ENCODE assay signal across 23 mouse cellular contexts in genomic region chr6:120241453-120241852, GRCm38 (mm10). TPM values are rescaled to one million over a fixed set of nuclear protein-coding genes. Genes with fewer than 3 reads are reported as not detected.
DNase-seq lines count a peak whose midpoint lies in the region; TF ChIP-seq lines count a peak whose summit lies in the region.
"Had no signal": no experiment of that assay in that cellular context is flagged by ENCODE, and none has a peak within 500 bp of the region (broad histone marks: within the 10 kb centered on the region; RNA-seq: fewer than 3 reads in every experiment).

No protein-coding gene starts in this region.

- H3K27me3 ChIP-seq in kidney, adult 2 months (replicated peaks; ENCODE audit: control insufficient read depth, insufficient read depth, low read length): no peaks in the 10 kb centered on the region
- no peaks in the 10 kb centered on the region for H3K27me3 ChIP-seq in thymus, adult 2 months (ENCODE audit: control insufficient read depth, insufficient read depth, low read length)
- H3K27me3 ChIP-seq: embryonic facial prominence, embryonic 13.5 days; embryonic facial prominence, embryonic 15.5 days; forebrain, embryonic 12.5 days had no signal

- peak overlapping the region; percentile 64; the same call in 1 of the 2 replicates for H3K27ac ChIP-seq in kidney, adult 2 months (ENCODE audit: insufficient read depth, low read depth, low read length)
- no peak overlapping the region for H3K27ac ChIP-seq in thymus, adult 2 months (ENCODE audit: control insufficient read depth, insufficient read depth, low read length)
- H3K27ac ChIP-seq: embryonic facial prominence, embryonic 13.5 days; embryonic facial prominence, embryonic 15.5 days; forebrain, embryonic 10.5 days; forebrain, embryonic 12.5 days had no signal

- H3K4me3 ChIP-seq in kidney, adult 2 months (ENCODE audit: insufficient read depth, low read depth, low read length): no peak overlapping the region
- H3K4me3 ChIP-seq in thymus, adult 2 months (ENCODE audit: control insufficient read depth, insufficient read depth, low read length): no peak overlapping the region
- H3K4me3 ChIP-seq: embryonic facial prominence, embryonic 13.5 days; embryonic facial prominence, embryonic 15.5 days; erythroblast, embryonic 14.5 days; forebrain, embryonic 10.5 days; forebrain, embryonic 12.5 days had no signal

- peak; percentile 35 for DNase-seq in adrenal gland, postnatal 14 days
- DNase-seq in adrenal gland, adult 18-20 months (ENCODE audit: low spot score in 2 of 2): no peak
- DNase-seq in kidney, adult 2 months: no peak
- DNase-seq in kidney, adult 8-10 months: no peak
- no peak for DNase-seq in thymus, adult 2 months
- DNase-seq: adrenal gland, adult 2 months; adrenal gland, postnatal 25 days; cerebellum, adult 11 months; cerebellum, adult 18-20 months; cerebellum, adult 8-10 months; cerebellum, adult 9-11 months; cerebellum, postnatal 14 days; cerebellum, postnatal 36 days; embryo, embryonic 11 days had no signal

- H3K4me1 ChIP-seq in kidney, adult 2 months (ENCODE audit: control insufficient read depth, insufficient read depth, low read length): peaks cover 33% of the 10 kb centered on the region
- H3K4me1 ChIP-seq in thymus, adult 2 months (replicated peaks; ENCODE audit: control insufficient read depth, insufficient read depth, low read length): no peaks in the 10 kb centered on the region
- H3K4me1 ChIP-seq: embryonic facial prominence, embryonic 13.5 days; embryonic facial prominence, embryonic 15.5 days; forebrain, embryonic 10.5 days; forebrain, embryonic 12.5 days had no signal

- H3K36me3 ChIP-seq in kidney, adult 2 months (ENCODE audit: control insufficient read depth, insufficient read depth, low read length): no peaks in the 10 kb centered on the region
- H3K36me3 ChIP-seq in thymus, adult 2 months (ENCODE audit: control insufficient read depth, insufficient read depth, low read length): no peaks in the 10 kb centered on the region
- H3K36me3 ChIP-seq: embryonic facial prominence, embryonic 13.5 days; embryonic facial prominence, embryonic 15.5 days; forebrain, embryonic 10.5 days; forebrain, embryonic 12.5 days had no signal

- TF ChIP-seq CTCF in kidney, adult 2 months (conservative IDR thresholded peaks at IDR 0.05; ENCODE audit: insufficient read depth, insufficient read length, low read depth, low read length): no peak
- no peak for TF ChIP-seq CTCF in thymus, adult 2 months (IDR thresholded peaks at IDR 0.05; ENCODE audit: borderline replicate concordance, control insufficient read depth, extremely low read depth, insufficient read depth, low read length, poor library complexity)

- WGBS in kidney, adult 2 months: 77% methylated on average over 12 of the region's 12 CpGs
- 93% methylated on average over 12 of the region's 12 CpGs for WGBS in thymus, adult 2 months

- TF ChIP-seq POLR2A in kidney, adult 2 months (IDR thresholded peaks at IDR 0.05; ENCODE audit: low read depth, low read length): no peak
- TF ChIP-seq POLR2A in thymus, adult 2 months (IDR thresholded peaks at IDR 0.05; ENCODE audit: control insufficient read depth, extremely low read depth, insufficient read depth, low read length, poor library complexity): no peak

RNA-seq across cellular contexts. Expression of gene D330020A13Rik, which starts 52.7 kb away (rescaled TPM):
- not detected in 2 replicates for total RNA-seq in adrenal gland, postnatal 14 days (2021)
- under 1 TPM in 1 of 2 experiments, not detected in 1; 0.40 TPM for total RNA-seq in adrenal gland, adult 18-20 months (2021)
- 0.09 and 0.22 TPM in 2 replicates for polyA plus RNA-seq in kidney, adult 2 months (2012; rRNA removed)
- polyA plus RNA-seq in thymus, adult 2 months (2012; rRNA removed): not detected in 2 replicates
- total RNA-seq: common myeloid progenitor, adult 5-6 weeks; MEL had no signal
- polyA plus RNA-seq: erythroblast, embryonic 14.5 days; forebrain, embryonic 10.5 days; forebrain, embryonic 12.5 days; forebrain, embryonic 14.5 days; forebrain, embryonic 16.5 days had no signal

RNA-seq across cellular contexts. Expression of gene B4galnt3, which starts 52.9 kb away (rescaled TPM):
- 5.4 and 5.6 TPM in 2 replicates for total RNA-seq in adrenal gland, postnatal 14 days (2021)
- 1 to 10 TPM; 5.6 to 6.6 TPM for total RNA-seq in adrenal gland, adult 18-20 months (2021)
- 28.9 and 35.3 TPM in 2 replicates for polyA plus RNA-seq in kidney, adult 2 months (2012; rRNA removed)
- polyA plus RNA-seq in thymus, adult 2 months (2012; rRNA removed): 0.57 and 0.66 TPM in 2 replicates
- total RNA-seq: common myeloid progenitor, adult 5-6 weeks had no signal
- polyA plus RNA-seq: forebrain, embryonic 14.5 days had no signal
